Mouse (Mus musculus): ENCODE results near the gene Dnajb11. TPM values are rescaled to one million over a fixed set of nuclear protein-coding genes. Genes with fewer than 3 reads are reported as not detected.

The Dnajb11 gene
- polyA plus RNA-seq, 1 experiment from 2014 or later = 97.3 TPM

- no peaks in the 10 kb centered on the region for H3K36me3 ChIP-seq (ENCODE audit: control insufficient read depth, insufficient read depth, low read length)
- no peak overlapping the region for H3K4me2 ChIP-seq (ENCODE audit: low read depth, low read length, severe bottlenecking)
- no peaks in the 10 kb centered on the region for H3K9me3 ChIP-seq (ENCODE audit: control insufficient read depth, low read length)
- H3K27ac ChIP-seq (ENCODE audit: low read depth, low read length) = no peak overlapping the region
- ATAC-seq (replicated peaks; ENCODE audit: low FRiP score) (no peak), DNase-seq (ENCODE audit: low spot score) (no peak)
- H3K4me1 ChIP-seq (replicated peaks; ENCODE audit: control insufficient read depth, insufficient read depth, low read length) = 0 out of 2 replicates have a peak, but pooled peaks cover 2% of the 10 kb centered on the region
- H3K27me3 ChIP-seq (ENCODE audit: control insufficient read depth, insufficient read depth, low read length) = no peaks in the 10 kb centered on the region
- no peak overlapping the region for H3K9ac ChIP-seq (ENCODE audit: low read length)
- no peak overlapping the region for H3K4me3 ChIP-seq (ENCODE audit: low read depth, low read length)
- WGBS = 92% methylated on average over 8 of the region's 8 CpGs
Measured at GRCm38 (mm10) chr16:22889716-22890115, 32.1 kb downstream of the Dnajb11 start.

DNA sequence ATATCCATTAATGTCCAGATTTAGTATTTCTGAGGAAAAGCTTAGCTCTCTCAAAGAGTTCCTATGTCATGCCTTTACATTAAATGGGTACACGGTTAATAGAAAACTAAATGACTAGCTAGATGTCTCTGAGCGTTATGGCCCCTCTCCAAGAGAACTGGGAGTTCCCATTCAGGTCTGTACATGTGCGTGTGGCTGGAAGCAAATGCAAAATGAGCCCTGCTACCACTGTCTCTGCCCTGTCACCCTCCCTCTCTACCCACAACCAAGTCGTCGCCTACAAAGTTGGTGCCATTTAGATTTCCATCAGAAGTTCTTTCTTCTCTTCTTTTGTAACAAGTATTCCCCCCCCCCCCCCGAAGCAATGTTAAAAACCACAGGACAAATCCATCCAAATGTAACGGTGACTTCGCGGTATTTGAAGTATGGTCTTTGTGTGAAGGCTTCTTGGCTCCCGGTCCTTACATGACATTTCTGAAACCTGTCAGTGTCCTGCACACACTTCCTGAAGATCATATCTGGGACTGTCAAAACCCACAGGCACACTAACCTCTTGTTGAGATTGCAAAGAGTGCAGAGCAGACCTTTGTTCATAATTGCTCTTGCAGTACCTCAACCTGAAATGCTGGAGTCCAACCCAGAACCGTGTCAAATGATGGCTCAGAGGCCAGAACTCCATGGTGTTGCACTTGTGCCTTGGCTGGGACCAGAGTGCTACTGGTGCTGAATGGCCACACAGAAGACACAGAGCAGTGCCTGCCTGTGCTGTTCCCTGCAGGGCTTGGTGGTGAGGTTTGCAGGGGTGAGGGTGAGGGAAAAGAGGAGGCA, 33.3 kb downstream of the Dnajb11 start, which contains the start of gene Ahsg:
Ahsg (plus strand) TSS at position 595 of the 828 bp plus-strand sequence.
- H3K36me3 ChIP-seq (ENCODE audit: control insufficient read depth, insufficient read depth, low read length) = no peaks in the 10 kb centered on the region
- no peak within 1 kb of the TSS for H3K27ac ChIP-seq (ENCODE audit: low read depth, low read length)
- H3K4me3 ChIP-seq (ENCODE audit: low read depth, low read length) = no peak within 1 kb of the TSS
- H3K27me3 ChIP-seq (ENCODE audit: control insufficient read depth, insufficient read depth, low read length) = no peaks in the 10 kb centered on the region
- no peaks in the 10 kb centered on the region for H3K9me3 ChIP-seq (ENCODE audit: control insufficient read depth, low read length)
- 0 out of 2 replicates have a peak, but pooled peaks cover 2% of the 10 kb centered on the region for H3K4me1 ChIP-seq (replicated peaks; ENCODE audit: control insufficient read depth, insufficient read depth, low read length)
- H3K9ac ChIP-seq (ENCODE audit: low read length) = no peak within 1 kb of the TSS
- DNase-seq (ENCODE audit: low spot score) (no peak), ATAC-seq (replicated peaks; ENCODE audit: low FRiP score) (no peak)
- 86% methylated on average over 11 of the region's 11 CpGs for WGBS
- no peak within 1 kb of the TSS for H3K4me2 ChIP-seq (ENCODE audit: low read depth, low read length, severe bottlenecking)

GRCm38 (mm10) chr16:22891733-22892154, 34.1 kb downstream of the Dnajb11 start:
- Histone ChIP-seq H3K9ac (ENCODE audit: low read length) (no peak overlapping the region), H3K4me3 (ENCODE audit: low read depth, low read length) (no peak overlapping the region), H3K27me3 (ENCODE audit: control insufficient read depth, insufficient read depth, low read length) (no peaks in the 10 kb centered on the region), H3K4me1 (replicated peaks; ENCODE audit: control insufficient read depth, insufficient read depth, low read length) (0 out of 2 replicates have a peak, but pooled peaks cover 2% of the 10 kb centered on the region), H3K27ac (ENCODE audit: low read depth, low read length) (no peak overlapping the region), H3K4me2 (ENCODE audit: low read depth, low read length, severe bottlenecking) (no peak overlapping the region), H3K36me3 (ENCODE audit: control insufficient read depth, insufficient read depth, low read length) (no peaks in the 10 kb centered on the region), H3K9me3 (ENCODE audit: control insufficient read depth, low read length) (no peaks in the 10 kb centered on the region)
- ATAC-seq (replicated peaks; ENCODE audit: low FRiP score) (no peak), DNase-seq (ENCODE audit: low spot score) (no peak)
- 88% methylated on average over 8 of the region's 8 CpGs for WGBS

- H3K9ac ChIP-seq (ENCODE audit: low read length) = no peak overlapping the region
- no peaks in the 10 kb centered on the region for H3K9me3 ChIP-seq (ENCODE audit: control insufficient read depth, low read length)
- no peak overlapping the region for H3K4me2 ChIP-seq (ENCODE audit: low read depth, low read length, severe bottlenecking)
- no peak overlapping the region for H3K4me3 ChIP-seq (ENCODE audit: low read depth, low read length)
- WGBS = 80% methylated on average over 8 of the region's 8 CpGs
- no peak overlapping the region for H3K27ac ChIP-seq (ENCODE audit: low read depth, low read length)
- no peaks in the 10 kb centered on the region for H3K36me3 ChIP-seq (ENCODE audit: control insufficient read depth, insufficient read depth, low read length)
- DNase-seq (ENCODE audit: low spot score) (no peak), ATAC-seq (replicated peaks; ENCODE audit: low FRiP score) (no peak)
- H3K4me1 ChIP-seq (replicated peaks; ENCODE audit: control insufficient read depth, insufficient read depth, low read length) = 0 out of 2 replicates have a peak, but pooled peaks cover 2% of the 10 kb centered on the region
- H3K27me3 ChIP-seq (ENCODE audit: control insufficient read depth, insufficient read depth, low read length) = no peaks in the 10 kb centered on the region
Measured at GRCm38 (mm10) chr16:22894095-22894494, 36.5 kb downstream of the Dnajb11 start.

GRCm38 (mm10) chr16:22896618-22897017, 39.0 kb downstream of the Dnajb11 start:
- Histone ChIP-seq H3K27ac (ENCODE audit: low read depth, low read length) (no peak overlapping the region), H3K27me3 (ENCODE audit: control insufficient read depth, insufficient read depth, low read length) (no peaks in the 10 kb centered on the region), H3K4me2 (ENCODE audit: low read depth, low read length, severe bottlenecking) (no peak overlapping the region), H3K4me3 (ENCODE audit: low read depth, low read length) (no peak overlapping the region), H3K4me1 (replicated peaks; ENCODE audit: control insufficient read depth, insufficient read depth, low read length) (0 out of 2 replicates have a peak, but pooled peaks cover 2% of the 10 kb centered on the region), H3K36me3 (ENCODE audit: control insufficient read depth, insufficient read depth, low read length) (no peaks in the 10 kb centered on the region), H3K9me3 (ENCODE audit: control insufficient read depth, low read length) (no peaks in the 10 kb centered on the region), H3K9ac (ENCODE audit: low read length) (no peak overlapping the region)
- ATAC-seq (replicated peaks; ENCODE audit: low FRiP score) (no peak), DNase-seq (ENCODE audit: low spot score) (no peak)
- WGBS = 71% methylated on average over 2 of the region's 2 CpGs

DNA sequence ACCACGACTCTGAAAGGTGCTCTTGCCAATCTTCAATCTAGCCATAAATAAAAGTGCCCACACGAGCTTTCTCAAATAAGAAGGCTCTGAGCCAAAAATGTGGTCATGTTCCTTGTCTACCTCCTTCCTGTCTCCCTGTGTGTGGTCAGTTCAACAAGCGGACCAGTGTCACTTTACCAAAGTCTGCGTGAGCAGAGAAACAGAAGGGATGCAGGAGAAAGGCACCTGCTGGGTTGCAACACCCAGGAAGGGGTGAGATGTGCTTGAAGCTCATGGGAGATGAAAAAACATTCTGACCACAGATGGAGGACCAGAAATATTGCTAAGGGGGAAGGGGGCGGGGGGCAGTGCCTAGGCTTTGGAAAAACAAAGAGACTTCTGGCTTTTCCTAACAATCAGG, 41.7 kb downstream of the Dnajb11 start:
- 68% methylated on average over 5 of the region's 5 CpGs for WGBS

GRCm38 (mm10) chr16:22899866-22900570, 42.4 kb downstream of the Dnajb11 start:
- Histone ChIP-seq H3K9ac (ENCODE audit: low read length) (no peak overlapping the region), H3K9me3 (ENCODE audit: control insufficient read depth, low read length) (no peaks in the 10 kb centered on the region), H3K27ac (ENCODE audit: low read depth, low read length) (no peak overlapping the region), H3K4me2 (ENCODE audit: low read depth, low read length, severe bottlenecking) (no peak overlapping the region), H3K4me3 (ENCODE audit: low read depth, low read length) (no peak overlapping the region), H3K27me3 (ENCODE audit: control insufficient read depth, insufficient read depth, low read length) (no peaks in the 10 kb centered on the region), H3K36me3 (ENCODE audit: control insufficient read depth, insufficient read depth, low read length) (no peaks in the 10 kb centered on the region), H3K4me1 (replicated peaks; ENCODE audit: control insufficient read depth, insufficient read depth, low read length) (no peaks in the 10 kb centered on the region)
- DNase-seq (ENCODE audit: low spot score) = no peak
- WGBS = 85% methylated on average over 10 of the region's 10 CpGs
- no peak for ATAC-seq (replicated peaks; ENCODE audit: low FRiP score)

More for the DNA sequence above, 41.7 kb downstream of the Dnajb11 start:
- no peaks in the 10 kb centered on the region for H3K9me3 ChIP-seq (ENCODE audit: control insufficient read depth, low read length)
- ATAC-seq (replicated peaks; ENCODE audit: low FRiP score) (no peak), DNase-seq (ENCODE audit: low spot score) (no peak)
- H3K27me3 ChIP-seq (ENCODE audit: control insufficient read depth, insufficient read depth, low read length) = no peaks in the 10 kb centered on the region
- H3K27ac ChIP-seq (ENCODE audit: low read depth, low read length) = no peak overlapping the region
- H3K36me3 ChIP-seq (ENCODE audit: control insufficient read depth, insufficient read depth, low read length) = no peaks in the 10 kb centered on the region
- no peak overlapping the region for H3K4me2 ChIP-seq (ENCODE audit: low read depth, low read length, severe bottlenecking)
- no peak overlapping the region for H3K4me3 ChIP-seq (ENCODE audit: low read depth, low read length)
- H3K4me1 ChIP-seq (replicated peaks; ENCODE audit: control insufficient read depth, insufficient read depth, low read length) = 0 out of 2 replicates have a peak, but pooled peaks cover under 1% of the 10 kb centered on the region
- H3K9ac ChIP-seq (ENCODE audit: low read length) = no peak overlapping the region

DNA sequence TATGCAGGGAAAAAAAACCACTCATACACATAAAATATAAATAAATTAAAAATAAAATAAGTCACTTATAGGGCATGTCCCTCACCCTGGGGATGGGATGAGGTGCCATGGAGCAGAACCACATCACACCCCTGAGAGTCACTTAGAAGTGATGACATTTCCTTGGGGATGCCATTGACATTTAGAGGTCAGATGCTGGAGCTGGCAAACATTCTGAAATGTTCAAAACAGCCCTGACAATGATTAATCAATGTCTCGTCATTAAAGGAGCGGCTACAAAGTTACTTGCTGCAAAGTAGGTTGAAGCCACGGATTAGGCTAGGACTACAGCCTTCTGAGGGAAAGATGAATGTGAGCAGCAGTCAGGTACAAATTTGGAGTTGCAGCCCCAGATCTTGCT, 43.7 kb downstream of the Dnajb11 start:
- ATAC-seq (replicated peaks; ENCODE audit: low FRiP score) (no peak), DNase-seq (ENCODE audit: low spot score) (no peak)
- Histone ChIP-seq H3K27ac (ENCODE audit: low read depth, low read length) (no peak overlapping the region), H3K27me3 (ENCODE audit: control insufficient read depth, insufficient read depth, low read length) (no peaks in the 10 kb centered on the region), H3K4me1 (replicated peaks; ENCODE audit: control insufficient read depth, insufficient read depth, low read length) (no peaks in the 10 kb centered on the region), H3K4me2 (ENCODE audit: low read depth, low read length, severe bottlenecking) (no peak overlapping the region), H3K9me3 (ENCODE audit: control insufficient read depth, low read length) (no peaks in the 10 kb centered on the region), H3K9ac (ENCODE audit: low read length) (no peak overlapping the region), H3K4me3 (ENCODE audit: low read depth, low read length) (no peak overlapping the region), H3K36me3 (ENCODE audit: control insufficient read depth, insufficient read depth, low read length) (no peaks in the 10 kb centered on the region)
- 85% methylated on average over 3 of the region's 3 CpGs for whole genome bisulfite sequencing

Measured in forebrain, embryonic 11.5 days (tissue).